In genomic region chr10:4290145-4290544, GRCm38 (mm10) we compare ENCODE assay signal across 18 mouse cellular contexts. TPM values are rescaled to one million over a fixed set of nuclear protein-coding genes. Genes with fewer than 3 reads are reported as not detected.
DNase-seq lines count a peak whose midpoint lies in the region; ATAC-seq and TF ChIP-seq lines count a peak whose summit lies in the region.
"Had no signal": no experiment of that assay in that cellular context is flagged by ENCODE, and none has a peak within 500 bp of the region (broad histone marks: within the 10 kb centered on the region; RNA-seq: fewer than 3 reads in every experiment).

No protein-coding gene starts in this region.

- no peaks in the 10 kb centered on the region for H3K4me1 ChIP-seq in hindbrain, embryonic 15.5 days (replicated peaks)
- H3K4me1 ChIP-seq in hindbrain, embryonic 14.5 days (replicated peaks; ENCODE audit: control insufficient read depth, insufficient read depth, low read length): no peaks in the 10 kb centered on the region
- H3K4me1 ChIP-seq in midbrain, embryonic 11.5 days (ENCODE audit: control insufficient read depth, insufficient read depth, low read length): no peaks in the 10 kb centered on the region
- 0 out of 2 replicates have a peak, but pooled peaks cover 4% of the 10 kb centered on the region for H3K4me1 ChIP-seq in midbrain, embryonic 13.5 days (replicated peaks)
- peaks cover 8 to 25% of the 10 kb centered on the region in 2 experiments for H3K4me1 ChIP-seq in ES-E14 (ENCODE audit: control insufficient read depth in 2 of 2, insufficient read depth in 2 of 2, low read length in 2 of 2, poor library complexity in 1 of 2)
- H3K4me1 ChIP-seq: forebrain, embryonic 15.5 days had no signal

- 0 out of 2 replicates have a peak, but pooled peaks have one; percentile 15 for ATAC-seq in hindbrain, embryonic 15.5 days (ENCODE audit: low FRiP score, low read depth)
- no peak for ATAC-seq in hindbrain, embryonic 14.5 days (ENCODE audit: low FRiP score)
- ATAC-seq in midbrain, embryonic 11.5 days (ENCODE audit: low FRiP score): no peak
- ATAC-seq in midbrain, embryonic 13.5 days: no peak
- ATAC-seq: forebrain, embryonic 15.5 days had no signal

- H3K9ac ChIP-seq in hindbrain, embryonic 15.5 days: no peak overlapping the region
- no peak overlapping the region for H3K9ac ChIP-seq in hindbrain, embryonic 14.5 days
- H3K9ac ChIP-seq in midbrain, embryonic 11.5 days (ENCODE audit: low read length): no peak overlapping the region
- no peak overlapping the region for H3K9ac ChIP-seq in midbrain, embryonic 13.5 days (replicated peaks)
- H3K9ac ChIP-seq in ES-E14 (ENCODE audit: insufficient read depth, low read depth, low read length, poor library complexity, severe bottlenecking): no peak overlapping the region
- H3K9ac ChIP-seq: embryonic facial prominence, embryonic 12.5 days; forebrain, embryonic 15.5 days; heart, embryonic 13.5 days; hindbrain, embryonic 12.5 days had no signal

- in situ Hi-C loops in ES-E14 (cut with MboI; ENCODE audit: low sequenced_read_pairs in 2 of 2, unreplicated experiment in 2 of 2): no loop called here

- H3K27ac ChIP-seq in hindbrain, embryonic 15.5 days (replicated peaks): no peak overlapping the region
- no peak overlapping the region for H3K27ac ChIP-seq in hindbrain, embryonic 14.5 days
- H3K27ac ChIP-seq in midbrain, embryonic 11.5 days (ENCODE audit: low read depth, low read length): no peak overlapping the region
- no peak overlapping the region for H3K27ac ChIP-seq in midbrain, embryonic 13.5 days
- H3K27ac ChIP-seq in ES-E14 (ENCODE audit: insufficient read depth, low read depth, low read length, poor library complexity, severe bottlenecking): peak overlapping the region; percentile 88
- H3K27ac ChIP-seq: embryonic facial prominence, embryonic 12.5 days; forebrain, embryonic 15.5 days; heart, embryonic 13.5 days; hindbrain, embryonic 12.5 days had no signal

- no peak overlapping the region for H3K4me3 ChIP-seq in hindbrain, embryonic 15.5 days
- H3K4me3 ChIP-seq in hindbrain, embryonic 14.5 days (replicated peaks; ENCODE audit: low read length): no peak overlapping the region
- no peak overlapping the region for H3K4me3 ChIP-seq in midbrain, embryonic 11.5 days (ENCODE audit: low read depth, low read length)
- no peak overlapping the region for H3K4me3 ChIP-seq in midbrain, embryonic 13.5 days (replicated peaks)
- peak overlapping the region; percentile 42 to 49 for H3K4me3 ChIP-seq in ES-E14 (ENCODE audit: insufficient read depth in 1 of 2, low read depth in 1 of 2, low read length in 2 of 2, poor library complexity in 1 of 2, severe bottlenecking in 1 of 2)
- H3K4me3 ChIP-seq: embryonic facial prominence, embryonic 12.5 days; forebrain, embryonic 15.5 days; heart, embryonic 13.5 days; hindbrain, embryonic 12.5 days had no signal

- no peaks in the 10 kb centered on the region for H3K9me3 ChIP-seq in hindbrain, embryonic 15.5 days
- no peaks in the 10 kb centered on the region for H3K9me3 ChIP-seq in hindbrain, embryonic 14.5 days (ENCODE audit: control insufficient read depth, low read length)
- no peaks in the 10 kb centered on the region for H3K9me3 ChIP-seq in midbrain, embryonic 11.5 days (ENCODE audit: control insufficient read depth, low read length)
- no peaks in the 10 kb centered on the region for H3K9me3 ChIP-seq in midbrain, embryonic 13.5 days
- H3K9me3 ChIP-seq in ES-E14 (ENCODE audit: control insufficient read depth, insufficient read depth, low read depth, low read length): no peaks in the 10 kb centered on the region
- H3K9me3 ChIP-seq: embryonic facial prominence, embryonic 12.5 days; forebrain, embryonic 15.5 days; heart, embryonic 13.5 days; hindbrain, embryonic 12.5 days had no signal

- H3K36me3 ChIP-seq in hindbrain, embryonic 15.5 days: no peaks in the 10 kb centered on the region
- no peaks in the 10 kb centered on the region for H3K36me3 ChIP-seq in hindbrain, embryonic 14.5 days (replicated peaks; ENCODE audit: control insufficient read depth, insufficient read depth)
- no peaks in the 10 kb centered on the region for H3K36me3 ChIP-seq in midbrain, embryonic 11.5 days (ENCODE audit: control insufficient read depth, insufficient read depth, low read length)
- H3K36me3 ChIP-seq in midbrain, embryonic 13.5 days: no peaks in the 10 kb centered on the region
- peaks cover 4% of the 10 kb centered on the region; the same call in 1 of the 2 replicates for H3K36me3 ChIP-seq in ES-E14 (ENCODE audit: control insufficient read depth, insufficient read depth, low read length, poor library complexity, severe bottlenecking)
- H3K36me3 ChIP-seq: embryonic facial prominence, embryonic 12.5 days; forebrain, embryonic 15.5 days; heart, embryonic 13.5 days; hindbrain, embryonic 12.5 days had no signal

- DNase-seq in hindbrain, embryonic 14.5 days (ENCODE audit: low spot score): no peak
- peak; percentile 60 for DNase-seq in midbrain, embryonic 11.5 days (ENCODE audit: low spot score, missing footprints)
- no peak for DNase-seq in ES-E14 (ENCODE audit: low read depth, low spot score)
- no peak for DNase-seq in adrenal gland, postnatal 4 days (ENCODE audit: low spot score in 2 of 2)
- DNase-seq in adrenal gland, adult 2 months: no peak
- DNase-seq: adrenal gland, postnatal 10 days; cerebellum, adult 11-12 months; cerebellum, adult 9-10 months; cerebellum, postnatal 25 days; gastrocnemius, postnatal 36 days; heart, adult 11 months; heart, postnatal 36 days had no signal

- WGBS in hindbrain, embryonic 15.5 days: 47% methylated on average over 3 of the region's 3 CpGs
- WGBS in hindbrain, embryonic 14.5 days: 50% methylated on average over 3 of the region's 3 CpGs
- 52% methylated on average over 3 of the region's 3 CpGs for WGBS in midbrain, embryonic 11.5 days
- WGBS in midbrain, embryonic 13.5 days: 41% methylated on average over 3 of the region's 3 CpGs

- no peaks in the 10 kb centered on the region for H3K27me3 ChIP-seq in hindbrain, embryonic 15.5 days
- no peaks in the 10 kb centered on the region for H3K27me3 ChIP-seq in hindbrain, embryonic 14.5 days (ENCODE audit: control insufficient read depth, insufficient read depth, low read length)
- H3K27me3 ChIP-seq in midbrain, embryonic 11.5 days (ENCODE audit: control insufficient read depth, insufficient read depth, low read length): no peaks in the 10 kb centered on the region
- no peaks in the 10 kb centered on the region for H3K27me3 ChIP-seq in midbrain, embryonic 13.5 days
- H3K27me3 ChIP-seq: embryonic facial prominence, embryonic 12.5 days; forebrain, embryonic 15.5 days; heart, embryonic 13.5 days; hindbrain, embryonic 12.5 days had no signal

- no peak overlapping the region for H3K4me2 ChIP-seq in hindbrain, embryonic 15.5 days
- no peak overlapping the region for H3K4me2 ChIP-seq in hindbrain, embryonic 14.5 days (replicated peaks)
- H3K4me2 ChIP-seq in midbrain, embryonic 11.5 days: no peak overlapping the region
- no peak overlapping the region for H3K4me2 ChIP-seq in midbrain, embryonic 13.5 days (replicated peaks)
- H3K4me2 ChIP-seq: embryonic facial prominence, embryonic 12.5 days; forebrain, embryonic 15.5 days; heart, embryonic 13.5 days; hindbrain, embryonic 12.5 days had no signal

TF ChIP-seq in ES-E14, 5 proteins besides CTCF, POLR2A, EP300 and RAD21:
- no peak for TF ChIP-seq ZNF384 (IDR thresholded peaks at IDR 0.05; ENCODE audit: low read depth, low read length)
- TF ChIP-seq ZC3H11A (IDR thresholded peaks at IDR 0.05; ENCODE audit: borderline replicate concordance, low read depth, low read length): no peak
- no peak for TF ChIP-seq CHD2 (IDR thresholded peaks at IDR 0.05; ENCODE audit: low read depth, low read length)
- no peak for TF ChIP-seq HCFC1 (IDR thresholded peaks at IDR 0.05; ENCODE audit: borderline replicate concordance, insufficient read depth, low read length)
- no peak for TF ChIP-seq MAFK (IDR thresholded peaks at IDR 0.05; ENCODE audit: insufficient read depth, low read depth, low read length)

RNA-seq across cellular contexts. Expression of gene Akap12, which starts 24.0 kb away (rescaled TPM):
- 46.6 and 48.0 TPM in 2 replicates for polyA plus RNA-seq in hindbrain, embryonic 15.5 days (2015; fragmentation: Nextera tagmentation; extraction: Ambion mirVana)
- polyA plus RNA-seq in hindbrain, embryonic 14.5 days (2014; fragmentation: Nextera tagmentation; extraction: Ambion mirVana): 44.4 and 47.0 TPM in 2 replicates
- 42.1 and 44.1 TPM in 2 replicates for polyA plus RNA-seq in midbrain, embryonic 11.5 days (2014; fragmentation: Nextera tagmentation; extraction: Ambion mirVana)
- polyA plus RNA-seq in midbrain, embryonic 13.5 days (2015; fragmentation: Nextera tagmentation; extraction: Ambion mirVana): 29.2 and 30.0 TPM in 2 replicates
- total RNA-seq in ES-E14 (2012; rRNA removed): 346 and 466 TPM in 2 replicates
- total RNA-seq in adrenal gland, postnatal 4 days (2021): 10 to 100 TPM; 58.7 to 74.8 TPM
- 10 to 100 TPM; 17.1 to 21.8 TPM for total RNA-seq in adrenal gland, adult 2 months (2021)
- 1.6 and 1.9 TPM in 2 replicates for polyA plus RNA-seq in adrenal gland, adult 2 months (2012; rRNA removed)

Comparison
In these comparisons a context has a peak if more than half of its experiments do, and no peak if none do; other contexts are left out.
1. H3K4me3 ChIP-seq: peak in ES-E14 (2 of 2); none in hindbrain, embryonic 15.5 days (single experiment), hindbrain, embryonic 14.5 days (single experiment), midbrain, embryonic 11.5 days (single experiment) and midbrain, embryonic 13.5 days (single experiment).
2. RNA of gene Akap12, which starts 24.0 kb away (polyA plus RNA-seq): 44.4 to 47.0 TPM in hindbrain, embryonic 14.5 days, 46.6 to 48.0 TPM in hindbrain, embryonic 15.5 days, 42.1 to 44.1 TPM in midbrain, embryonic 11.5 days and 29.2 to 30.0 TPM in midbrain, embryonic 13.5 days; 1.6 to 1.9 TPM in adrenal gland, adult 2 months; every median in the first group is over 10 times any median in the second.